Mouse (Mus musculus) right cerebral cortex, adult 2 months (tissue): ENCODE results near the gene Sly.
"Not testable (repeated sequence)": the region's sequence is repeated elsewhere in the genome, so short reads cannot be mapped to it uniquely, and the experiment has no call there.

ENCODE experiments used
- DNase-seq, 2 experiments: peaks; one replicate each; pipeline ENCODE4 v3.0.0; 2021 to 2022; ENCODE audit warnings: low spot score in 2 of 2

Sly gene

DNA sequence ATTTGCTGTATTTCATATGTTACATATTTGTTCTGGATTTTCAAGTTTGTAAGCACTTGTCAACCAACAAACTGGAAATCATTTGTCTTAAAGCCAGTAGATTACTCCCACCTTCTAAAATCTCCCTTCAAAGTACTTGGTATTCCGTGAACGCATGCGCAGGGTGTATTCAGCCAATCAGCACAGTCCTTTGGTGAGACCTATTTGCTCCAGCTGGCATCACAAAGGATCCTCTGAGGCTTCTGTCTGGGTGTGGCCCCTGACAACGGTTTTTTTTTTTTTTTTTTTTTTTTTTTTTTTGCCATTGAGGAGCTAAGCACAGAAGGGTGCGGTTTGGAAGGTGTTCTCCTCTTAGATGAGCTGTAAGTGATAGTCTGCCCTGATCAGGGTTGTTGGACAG lies at the start of gene Sly:
Sly (plus strand) TSS at position 301 of the 400 bp plus-strand sequence.
- not testable (repeated sequence) for DNase-seq
